Mouse (Mus musculus) large intestine, adult 2 months (tissue): ENCODE data around the gene Vmn1r18. TPM values are rescaled to one million over a fixed set of nuclear protein-coding genes. Genes with fewer than 3 reads are reported as not detected.
"Not testable (repeated sequence)": the region's sequence is repeated elsewhere in the genome, so short reads cannot be mapped to it uniquely, and the experiment has no call there.

Source experiments
- DNase-seq: peaks from one replicate; pipeline ENCODE4 v3.0.0-alpha.2; 2012; ENCODE audit warnings: low read depth, low spot score
- WGBS: fragments of 180-500 bp; shearing (Covaris S2); methylation state at CpG from one replicate; pipeline ENCODE4 v1.1.7; 2018; 5-methylcytosine and 5-hydroxymethylcytosine counted together
- polyA plus RNA-seq: library from polyadenylated mRNA; depleted of rRNA; stranded (reverse); fragments of >200 nt; gene quantifications from 2 replicates; pipeline ENCODE4 v1.2.3, GENCODE M21; 2012; rRNA removed

Vmn1r18 gene
- not detected in 2 replicates for polyA plus RNA-seq

DNA sequence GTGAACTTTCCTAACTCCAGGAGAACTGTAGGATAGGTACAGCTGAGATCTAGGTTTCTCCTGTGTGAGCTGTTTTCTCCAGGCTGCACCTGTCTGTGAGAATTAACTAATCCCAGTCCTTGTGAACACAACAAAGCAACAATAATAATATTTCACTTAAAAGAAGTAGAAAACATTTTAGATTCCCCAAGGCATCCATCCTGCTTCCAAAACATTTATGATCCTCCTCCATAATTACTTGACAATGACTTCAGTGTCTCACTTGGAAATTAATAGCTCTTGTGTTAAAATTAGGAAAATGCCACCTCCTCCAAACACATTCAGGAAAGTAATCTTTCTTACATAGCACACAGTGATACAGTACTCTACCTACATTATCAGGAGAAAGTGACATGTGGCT is at the start of gene Vmn1r18:
Vmn1r18 (minus strand) TSS at position 101 of the 400 bp plus-strand sequence.
- DNase-seq, result no peak

DNA sequence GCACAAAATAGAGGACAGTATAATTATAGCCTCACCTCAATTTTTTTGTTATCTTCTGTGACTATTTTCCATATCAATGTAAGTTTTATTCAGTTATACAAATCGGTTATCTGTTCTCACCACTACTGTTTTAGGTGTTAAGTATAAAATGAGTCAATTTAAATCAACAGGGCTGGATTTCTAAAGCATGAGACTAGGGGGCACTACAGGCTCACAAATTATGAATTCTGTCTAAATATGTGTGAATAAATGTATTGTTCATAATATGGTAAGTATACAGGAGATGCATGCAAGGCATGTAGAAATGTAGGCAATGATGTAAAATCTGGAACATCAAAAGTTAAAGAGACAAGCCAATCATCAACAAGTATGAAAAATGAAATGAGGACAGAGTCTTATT is 35.6 kb upstream of the Vmn1r18 start:
- no peak for DNase-seq
- 64% methylated on average over 1 of the region's 1 CpGs for WGBS

DNA sequence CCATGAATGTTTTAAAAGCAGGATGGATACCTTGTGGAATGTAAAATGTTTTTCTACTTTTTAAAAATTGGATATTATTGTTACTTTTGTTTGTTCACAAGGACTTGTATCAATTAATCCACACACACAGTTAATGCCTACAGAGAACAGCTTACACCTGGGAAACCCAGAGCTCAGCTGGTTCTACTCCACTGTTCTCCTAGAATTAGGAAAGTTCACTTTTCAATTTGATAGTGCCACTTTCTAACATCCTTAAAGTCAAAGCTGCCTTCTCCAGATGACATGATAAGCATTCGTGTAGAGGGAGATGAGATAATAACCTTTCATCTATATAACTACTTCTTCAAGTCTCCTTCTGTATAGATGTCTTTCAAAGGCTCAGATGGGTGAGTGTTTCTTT is 33.0 kb upstream of the Vmn1r18 start, which contains the start of gene Vmn1r20:
Vmn1r20 (plus strand) TSS at position 301 of the 400 bp plus-strand sequence.
- DNase-seq, result no peak
- WGBS, result 63% methylated on average over 1 of the region's 1 CpGs

- not testable (repeated sequence) for DNase-seq
- 53% methylated on average over 3 of the region's 3 CpGs for WGBS
Observed at GRCm38 (mm10) chr6:57403480-57403879, 7.9 kb upstream of the Vmn1r18 start, which contains the start of gene Vmn1r19. TSS of gene Vmn1r19 (plus strand) at chr6:57403780.

- DNase-seq, result no peak
- 96% methylated on average over 1 of the region's 1 CpGs for WGBS
Observed at GRCm38 (mm10) chr6:57367496-57367895, 28.1 kb downstream of the Vmn1r18 start.

DNA sequence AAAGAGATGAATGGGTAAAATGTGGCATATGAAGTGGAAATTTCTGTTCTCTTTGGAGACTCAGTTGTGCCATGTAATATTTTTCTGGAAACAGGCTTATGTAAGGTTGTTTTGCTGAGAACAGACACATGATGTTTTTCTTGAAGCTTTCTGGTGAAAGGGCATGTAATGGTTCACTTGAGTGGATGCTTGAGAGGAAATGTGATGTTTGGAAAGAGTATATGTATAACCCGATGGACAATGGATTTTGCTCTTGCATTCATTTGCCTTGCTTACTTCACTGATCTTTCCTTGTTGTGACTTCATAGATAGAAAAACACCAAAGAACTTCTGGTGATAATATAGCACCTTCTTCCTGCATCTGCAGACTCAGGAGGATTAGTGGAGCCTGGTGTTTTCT is 29.7 kb downstream of the Vmn1r18 start:
- DNase-seq, result not testable (repeated sequence)
- WGBS, result 93% methylated on average over 1 of the region's 1 CpGs

GRCm38 (mm10) chr6:57363627-57364026 is 32.0 kb downstream of the Vmn1r18 start, which contains the start of gene Vmn1r17:
TSS of gene Vmn1r17 (minus strand) at chr6:57363727.
- no peak for DNase-seq
- WGBS, result 89% methylated on average over 1 of the region's 1 CpGs

GRCm38 (mm10) chr6:57356864-57357263 is 38.7 kb downstream of the Vmn1r18 start:
- DNase-seq, result no peak
- WGBS, result 67% methylated on average over 2 of the region's 2 CpGs

DNA sequence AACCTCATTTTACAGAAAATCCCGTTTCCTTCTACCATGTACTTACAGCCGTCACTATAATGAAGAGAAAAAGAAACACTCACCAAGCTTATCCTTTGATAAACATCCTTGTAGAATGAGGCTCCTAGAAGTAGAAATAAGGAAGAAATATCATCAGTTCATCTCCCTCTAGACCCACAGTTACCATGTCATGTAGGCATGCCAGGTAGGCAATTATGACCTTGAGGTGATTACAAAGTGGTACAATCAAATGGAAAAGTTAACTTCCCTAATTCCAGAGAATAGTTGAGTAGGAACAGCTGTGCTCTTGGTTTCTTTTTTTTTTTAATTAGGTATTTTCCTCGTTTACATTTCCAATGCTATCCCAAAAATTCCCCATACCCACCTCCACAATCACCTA is 66.2 kb downstream of the Vmn1r18 start, which contains the start of gene Vmn1r16:
Vmn1r16 (minus strand) TSS at position 101 of the 400 bp plus-strand sequence.
- DNase-seq, result no peak
- WGBS, result 61% methylated on average over 3 of the region's 3 CpGs

Other genes starting within 250 kb of the Vmn1r18 start
- not detected in 2 replicates for gene Vmn1r12, start 238.9 kb downstream of the Vmn1r18 start, polyA plus RNA-seq
- not detected in 2 replicates for gene Vmn1r13, start 192.5 kb downstream of the Vmn1r18 start, polyA plus RNA-seq
- not detected in 2 replicates for gene Vmn1r14, start 164.1 kb downstream of the Vmn1r18 start, polyA plus RNA-seq
- gene Vmn1r15, start 137.8 kb downstream of the Vmn1r18 start, polyA plus RNA-seq, result not detected in 2 replicates
- gene Vmn1r16, start 66.3 kb downstream of the Vmn1r18 start, polyA plus RNA-seq, result not detected in 2 replicates
- not detected in 2 replicates for gene Vmn1r17, start 32.1 kb downstream of the Vmn1r18 start, polyA plus RNA-seq
- not detected in 2 replicates for gene Vmn1r19, start 8.0 kb upstream of the Vmn1r18 start, polyA plus RNA-seq
- gene Vmn1r20, start 33.1 kb upstream of the Vmn1r18 start, polyA plus RNA-seq, result not detected in 2 replicates
- 1.1 and 1.5 TPM in 2 replicates for gene Ppm1k, start 139.7 kb upstream of the Vmn1r18 start, polyA plus RNA-seq
- gene Herc6, start 185.2 kb upstream of the Vmn1r18 start, polyA plus RNA-seq, result 5.6 and 17.1 TPM in 2 replicates